Mouse (Mus musculus): ENCODE results near the gene Rab5if.
"Not testable (repeated sequence)": the region's sequence is repeated elsewhere in the genome, so short reads cannot be mapped to it uniquely, and the experiment has no call there.

Gene Rab5if

DNA sequence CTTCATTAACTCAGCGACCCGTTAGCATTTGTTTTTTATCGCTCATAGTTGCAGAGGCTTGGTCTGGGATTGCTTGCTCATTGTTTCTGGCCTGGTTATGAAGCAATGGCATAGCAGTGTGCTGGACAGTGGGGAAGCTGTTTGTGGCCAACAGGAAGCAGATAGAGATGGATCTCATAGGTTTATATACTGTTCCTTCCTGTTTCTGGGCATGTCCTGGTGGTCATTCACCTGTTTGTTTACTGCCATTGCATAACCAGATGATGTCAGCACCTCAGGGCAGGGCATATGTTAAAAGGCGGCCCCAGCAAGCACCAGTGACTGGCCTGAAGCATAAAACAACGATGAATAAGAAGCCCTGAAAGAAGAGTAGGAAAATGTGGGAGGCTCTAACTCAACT, 12.4 kb upstream of the Rab5if start:
- in situ Hi-C loops (cut with MboI; ENCODE audit: low pct_unique_long_range_greater_than_20kb in 1 of 2, low sequenced_read_pairs in 2 of 2, unreplicated experiment in 1 of 2), result no loop called here

GRCm38 (mm10) chr2:156853584-156853983, 9.3 kb upstream of the Rab5if start:
- in situ Hi-C loops (cut with MboI; ENCODE audit: low pct_unique_long_range_greater_than_20kb in 1 of 2, low sequenced_read_pairs in 2 of 2, unreplicated experiment in 1 of 2), result not testable (repeated sequence)

DNA sequence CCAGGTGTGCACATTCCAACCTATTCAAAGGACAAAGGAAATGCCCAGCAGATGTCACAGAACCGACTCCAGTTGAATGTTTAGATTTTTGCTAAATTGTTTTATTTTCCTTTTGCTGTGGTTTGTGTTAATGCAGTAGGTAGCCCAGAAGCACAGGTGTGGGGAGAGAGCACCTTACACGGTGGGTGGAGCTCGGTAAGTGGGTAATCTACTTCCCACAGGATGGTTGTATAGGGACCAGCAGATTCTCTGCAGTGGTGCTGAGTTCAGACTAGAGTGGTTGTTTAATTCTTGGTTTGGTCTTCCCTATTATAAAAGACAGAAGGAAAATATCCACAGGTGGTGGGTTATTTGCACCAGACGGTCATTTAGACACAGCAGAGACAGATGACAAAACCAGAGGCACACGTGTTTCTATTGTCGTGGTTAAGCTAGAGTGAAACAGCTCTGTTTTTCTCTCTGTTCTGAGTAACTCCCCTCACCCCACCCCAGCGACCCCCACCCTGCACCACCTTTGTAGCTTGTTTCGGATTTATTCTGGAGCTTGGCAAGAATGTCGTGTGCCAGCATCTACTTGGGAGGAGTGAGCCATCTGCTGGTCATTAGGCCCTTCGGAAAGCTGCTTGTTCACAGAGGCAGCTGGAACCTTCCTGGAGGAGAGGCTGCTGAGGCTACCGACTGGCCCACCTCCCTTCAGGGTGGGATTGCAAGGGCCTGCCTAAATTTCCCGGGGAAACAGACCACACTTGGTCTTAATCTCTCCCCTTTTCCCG, 8.7 kb upstream of the Rab5if start:
- in situ Hi-C loops (cut with MboI; ENCODE audit: low pct_unique_long_range_greater_than_20kb in 1 of 2, low sequenced_read_pairs in 2 of 2, unreplicated experiment in 1 of 2), result not testable (repeated sequence)

DNA sequence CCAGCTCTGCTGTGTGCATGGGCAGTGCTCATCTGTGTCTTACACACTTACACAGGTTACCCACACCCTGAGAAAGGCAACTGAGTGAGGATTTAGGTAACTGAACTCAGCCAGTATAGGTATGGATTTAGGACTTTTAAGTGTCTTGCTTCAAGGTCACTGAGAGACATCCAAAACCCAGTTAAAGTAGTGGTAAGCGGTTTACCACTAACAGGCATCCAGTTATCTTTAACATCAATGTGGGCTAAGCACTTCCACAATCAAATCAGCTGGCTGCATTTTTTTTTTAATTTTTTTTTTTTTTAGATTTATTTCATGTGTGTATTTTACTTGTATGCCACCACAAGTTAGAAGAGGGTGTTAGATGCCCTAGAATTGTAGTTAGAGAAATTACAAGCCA, 6.6 kb upstream of the Rab5if start:
- in situ Hi-C loops (cut with MboI; ENCODE audit: low pct_unique_long_range_greater_than_20kb in 1 of 2, low sequenced_read_pairs in 2 of 2, unreplicated experiment in 1 of 2), result no loop called here

GRCm38 (mm10) chr2:156857385-156857791, 5.5 kb upstream of the Rab5if start:
- in situ Hi-C loops (cut with MboI; ENCODE audit: low pct_unique_long_range_greater_than_20kb in 1 of 2, low sequenced_read_pairs in 2 of 2, unreplicated experiment in 1 of 2), result no loop called here

GRCm38 (mm10) chr2:156857835-156858234, 5.1 kb upstream of the Rab5if start, which contains the start of gene 4930518I15Rik:
Gene 4930518I15Rik, minus strand, starts transcription at chr2:156857946.
- in situ Hi-C loops (cut with MboI; ENCODE audit: low pct_unique_long_range_greater_than_20kb in 1 of 2, low sequenced_read_pairs in 2 of 2, unreplicated experiment in 1 of 2), result no loop called here

DNA sequence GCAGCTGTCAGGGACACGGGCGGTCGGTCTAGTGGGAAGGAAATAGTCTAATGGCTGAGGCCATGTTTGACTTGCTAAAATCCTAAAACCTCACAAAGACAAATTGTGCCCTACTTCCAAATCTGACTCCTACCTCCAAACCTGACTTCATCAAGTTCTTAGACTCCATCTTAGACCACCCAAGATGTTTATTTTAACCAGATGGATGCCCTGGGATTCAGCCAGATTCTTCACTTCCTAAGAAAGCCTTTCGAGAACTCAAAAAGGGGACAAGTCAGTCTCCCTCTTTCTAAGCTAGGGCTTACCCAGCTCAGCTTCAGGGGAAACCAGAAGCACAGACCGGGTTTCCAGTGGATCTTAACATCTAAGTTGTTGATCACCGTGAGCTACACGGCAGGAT, 4.3 kb upstream of the Rab5if start:
- in situ Hi-C loops (cut with MboI; ENCODE audit: low pct_unique_long_range_greater_than_20kb in 1 of 2, low sequenced_read_pairs in 2 of 2, unreplicated experiment in 1 of 2), result no loop called here

GRCm38 (mm10) chr2:156862041-156862717, 749 bp upstream of the Rab5if start:
- in situ Hi-C loops (cut with MboI; ENCODE audit: low pct_unique_long_range_greater_than_20kb in 1 of 2, low sequenced_read_pairs in 2 of 2, unreplicated experiment in 1 of 2), result no loop called here

GRCm38 (mm10) chr2:156863487-156864160, 696 bp downstream of the Rab5if start:
- in situ Hi-C loops (cut with MboI; ENCODE audit: low pct_unique_long_range_greater_than_20kb in 1 of 2, low sequenced_read_pairs in 2 of 2, unreplicated experiment in 1 of 2), result no loop called here

DNA sequence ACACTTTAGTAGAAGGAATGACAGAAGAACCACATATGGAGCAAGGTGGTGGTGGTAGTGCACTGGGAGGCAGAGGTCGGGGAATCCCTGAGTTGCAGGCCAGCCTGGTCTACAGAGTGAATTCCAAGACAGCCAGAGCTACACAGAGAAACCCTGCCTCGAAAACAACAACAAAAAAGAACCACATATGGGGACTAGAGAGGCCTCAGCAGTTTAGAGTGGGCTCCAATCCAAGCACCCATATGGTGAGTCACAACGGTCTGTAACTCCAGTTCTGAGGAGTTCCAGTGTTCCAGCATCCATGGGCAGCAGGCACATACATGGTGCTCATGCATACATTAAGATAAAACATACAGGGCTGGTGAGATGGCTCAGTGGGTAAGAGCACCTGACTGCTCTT, 1.6 kb downstream of the Rab5if start:
- in situ Hi-C loops (cut with MboI; ENCODE audit: low pct_unique_long_range_greater_than_20kb in 1 of 2, low sequenced_read_pairs in 2 of 2, unreplicated experiment in 1 of 2), result no loop called here

DNA sequence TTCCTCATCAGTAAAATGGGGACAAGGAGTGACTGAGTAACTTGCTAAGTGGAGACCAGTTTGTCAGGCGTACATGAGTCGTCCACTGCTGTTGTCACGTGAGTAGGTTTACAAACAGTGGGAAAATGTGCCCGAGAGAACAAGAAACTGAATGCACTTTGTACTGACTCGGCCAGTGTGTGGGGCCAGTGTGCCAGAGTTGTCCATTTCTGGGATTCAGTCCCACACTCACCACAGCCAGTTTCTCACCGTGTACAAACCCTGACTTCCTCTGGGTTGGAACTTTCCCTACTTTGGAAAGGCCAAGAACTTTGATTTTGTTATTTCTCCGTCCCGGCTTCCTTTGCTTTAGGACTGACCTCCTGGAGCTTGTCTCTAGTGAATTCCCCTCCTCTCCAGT, 6.1 kb downstream of the Rab5if start:
- in situ Hi-C loops (cut with MboI; ENCODE audit: low pct_unique_long_range_greater_than_20kb in 1 of 2, low sequenced_read_pairs in 2 of 2, unreplicated experiment in 1 of 2), result no loop called here

DNA sequence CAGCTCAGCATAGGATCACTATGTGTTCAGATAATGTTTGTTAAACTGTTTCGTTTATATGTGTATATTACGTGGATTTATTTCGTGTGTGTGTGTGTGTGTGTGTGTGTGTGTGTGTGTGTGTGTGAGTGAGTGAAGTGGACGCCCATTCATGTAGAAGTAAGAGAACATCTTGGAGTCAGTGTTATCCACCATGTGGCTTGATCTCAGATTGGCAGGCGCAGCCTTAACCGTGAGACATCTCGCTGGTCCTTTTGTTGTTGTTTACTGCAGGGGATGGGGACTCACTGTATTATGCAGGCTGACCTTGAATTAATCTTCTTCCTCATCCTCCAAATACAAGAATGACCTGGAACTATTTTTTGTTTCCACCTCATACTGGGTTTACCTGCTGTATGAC, 6.6 kb downstream of the Rab5if start:
- in situ Hi-C loops (cut with MboI; ENCODE audit: low pct_unique_long_range_greater_than_20kb in 1 of 2, low sequenced_read_pairs in 2 of 2, unreplicated experiment in 1 of 2), result no loop called here

GRCm38 (mm10) chr2:156870519-156870918, 7.6 kb downstream of the Rab5if start:
- in situ Hi-C loops (cut with MboI; ENCODE audit: low pct_unique_long_range_greater_than_20kb in 1 of 2, low sequenced_read_pairs in 2 of 2, unreplicated experiment in 1 of 2), result no loop called here

- in situ Hi-C loops (cut with MboI; ENCODE audit: low pct_unique_long_range_greater_than_20kb in 1 of 2, low sequenced_read_pairs in 2 of 2, unreplicated experiment in 1 of 2), result no loop called here
Observed at GRCm38 (mm10) chr2:156873629-156874028, 10.7 kb downstream of the Rab5if start.

DNA sequence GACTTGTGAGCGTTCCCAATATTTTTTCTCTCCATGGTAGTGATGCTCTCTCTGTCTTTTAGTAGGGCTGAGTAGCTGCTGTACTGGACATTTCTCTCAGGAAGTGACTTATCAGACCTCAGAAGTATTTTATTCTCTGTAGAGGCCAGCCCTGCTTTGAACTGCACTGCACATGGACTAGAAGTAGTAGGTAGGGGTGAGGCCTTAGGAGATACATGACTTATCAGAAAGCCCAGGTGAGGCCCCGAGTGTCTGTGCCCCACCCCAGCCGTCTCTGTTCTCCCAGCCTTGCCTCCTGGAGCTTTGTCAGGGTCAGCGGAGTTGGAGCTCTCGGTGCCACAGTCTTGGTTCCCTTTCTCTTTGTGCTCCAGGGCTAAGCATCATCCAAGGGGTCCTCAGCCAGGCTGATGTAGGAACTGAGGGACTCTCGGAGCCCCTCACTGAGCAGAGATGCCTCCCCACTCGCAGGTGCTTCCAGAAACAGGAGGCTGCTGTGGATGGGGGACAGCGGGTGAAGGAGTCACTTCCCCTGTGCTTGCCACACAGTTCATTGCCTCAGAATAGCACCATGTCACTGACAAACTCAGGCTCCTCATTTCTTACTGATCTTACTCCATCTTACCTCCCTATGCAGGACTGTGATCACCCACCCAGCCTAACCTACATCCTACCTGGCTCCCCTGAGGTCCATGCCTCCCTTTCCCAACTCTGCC, 11.3 kb downstream of the Rab5if start:
- in situ Hi-C loops (cut with MboI; ENCODE audit: low pct_unique_long_range_greater_than_20kb in 1 of 2, low sequenced_read_pairs in 2 of 2, unreplicated experiment in 1 of 2), result no loop called here

GRCm38 (mm10) chr2:156874760-156875510, 12.0 kb downstream of the Rab5if start:
- in situ Hi-C loops (cut with MboI; ENCODE audit: low pct_unique_long_range_greater_than_20kb in 1 of 2, low sequenced_read_pairs in 2 of 2, unreplicated experiment in 1 of 2), result no loop called here

GRCm38 (mm10) chr2:156877726-156878125, 14.8 kb downstream of the Rab5if start:
- in situ Hi-C loops (cut with MboI; ENCODE audit: low pct_unique_long_range_greater_than_20kb in 1 of 2, low sequenced_read_pairs in 2 of 2, unreplicated experiment in 1 of 2), result no loop called here

- in situ Hi-C loops (cut with MboI; ENCODE audit: low pct_unique_long_range_greater_than_20kb in 1 of 2, low sequenced_read_pairs in 2 of 2, unreplicated experiment in 1 of 2), result no loop called here
Observed at GRCm38 (mm10) chr2:156879541-156879940, 16.6 kb downstream of the Rab5if start.

Data from mouse embryonic stem cell (cell line).